Comparison of ENCODE assay signal across 28 mouse cellular contexts in genomic region chr17:74173726-74174125, GRCm38 (mm10).
DNase-seq lines count a peak whose midpoint lies in the region; ATAC-seq and TF ChIP-seq lines count a peak whose summit lies in the region.
"Had no signal": no experiment of that assay in that cellular context is flagged by ENCODE, and none has a peak within 500 bp of the region (broad histone marks: within the 10 kb centered on the region; RNA-seq: fewer than 3 reads in every experiment).

No protein-coding gene starts in this region.

- TF ChIP-seq POLR2A in heart, adult 2 months (IDR thresholded peaks at IDR 0.05; ENCODE audit: insufficient read depth, low read depth, low read length): no peak

- H3K79me2 ChIP-seq in heart, adult 2 months (replicated peaks; ENCODE audit: control insufficient read depth, insufficient read depth, low read length): no peaks in the 10 kb centered on the region

- no peak for ATAC-seq in lung, postnatal 0 days
- ATAC-seq: activated CD4-positive, CD25-positive, alpha-beta regulatory T cell, adult 4 months; forebrain, embryonic 14.5 days; forebrain, postnatal 0 days; hindbrain, embryonic 16.5 days; intestine, embryonic 15.5 days had no signal

- no peaks in the 10 kb centered on the region for H3K4me1 ChIP-seq in lung, postnatal 0 days (ENCODE audit: insufficient read depth, low read depth, low read length)
- no peaks in the 10 kb centered on the region for H3K4me1 ChIP-seq in heart, adult 2 months (ENCODE audit: control insufficient read depth, insufficient read depth, low read length)
- H3K4me1 ChIP-seq: embryonic facial prominence, embryonic 12.5 days; embryonic facial prominence, embryonic 15.5 days; heart, embryonic 12.5 days; heart, embryonic 15.5 days; hindbrain, embryonic 10.5 days; hindbrain, embryonic 13.5 days; intestine, embryonic 15.5 days had no signal

- no peaks in the 10 kb centered on the region for H3K27me3 ChIP-seq in lung, postnatal 0 days (replicated peaks; ENCODE audit: insufficient read depth, low read length)
- no peaks in the 10 kb centered on the region for H3K27me3 ChIP-seq in heart, adult 2 months (ENCODE audit: control insufficient read depth, insufficient read depth, low read length)
- H3K27me3 ChIP-seq: embryonic facial prominence, embryonic 12.5 days; embryonic facial prominence, embryonic 15.5 days; heart, embryonic 12.5 days; heart, embryonic 15.5 days; hindbrain, embryonic 13.5 days; intestine, embryonic 15.5 days had no signal

- no peak overlapping the region for H3K27ac ChIP-seq in lung, postnatal 0 days (ENCODE audit: low read length)
- no peak overlapping the region for H3K27ac ChIP-seq in heart, adult 2 months
- H3K27ac ChIP-seq: embryonic facial prominence, embryonic 12.5 days; embryonic facial prominence, embryonic 15.5 days; gastrocnemius, adult 2 months; heart, embryonic 15.5 days; hindbrain, embryonic 10.5 days; hindbrain, embryonic 13.5 days; intestine, embryonic 15.5 days had no signal

- no peaks in the 10 kb centered on the region for H3K36me3 ChIP-seq in lung, postnatal 0 days (ENCODE audit: insufficient read depth, low read length)
- H3K36me3 ChIP-seq in heart, adult 2 months (ENCODE audit: control insufficient read depth, insufficient read depth, low read length): no peaks in the 10 kb centered on the region
- H3K36me3 ChIP-seq: embryonic facial prominence, embryonic 12.5 days; embryonic facial prominence, embryonic 15.5 days; heart, embryonic 15.5 days; hindbrain, embryonic 10.5 days; hindbrain, embryonic 13.5 days; intestine, embryonic 15.5 days had no signal

- DNase-seq in adrenal gland, adult (ENCODE audit: inconsistent age in 2 of 2, low spot score in 1 of 2): peak; percentile 83 to 94
- DNase-seq in adrenal gland, adult 18-20 months (ENCODE audit: low spot score in 2 of 2): no peak
- DNase-seq in cerebellum, postnatal 14 days: peak; percentile 21 to 35
- DNase-seq in cerebellum, postnatal 4 days (ENCODE audit: low spot score in 2 of 2): no peak
- peak; percentile 79 for DNase-seq in adrenal gland, adult 8-10 months
- DNase-seq in adrenal gland, postnatal 25 days: peak; percentile 59
- DNase-seq in lung, postnatal 0 days (ENCODE audit: low spot score): no peak
- DNase-seq in heart, adult 2 months: no peak
- DNase-seq: cerebellum, adult 11-12 months; cerebellum, adult 8-10 months; cerebellum, postnatal 36 days; forebrain, postnatal 0 days; gastrocnemius, adult 2 months; gastrocnemius, postnatal 14 days; heart, adult 11 months; heart, postnatal 10 days; heart, postnatal 36 days; kidney, adult 11 months had no signal

- no peak overlapping the region for H3K4me2 ChIP-seq in lung, postnatal 0 days (replicated peaks; ENCODE audit: low read depth, low read length)
- H3K4me2 ChIP-seq: embryonic facial prominence, embryonic 12.5 days; embryonic facial prominence, embryonic 15.5 days; heart, embryonic 12.5 days; heart, embryonic 15.5 days; hindbrain, embryonic 13.5 days; intestine, embryonic 15.5 days had no signal

- TF ChIP-seq CTCF in lung, postnatal 0 days (IDR thresholded peaks at IDR 0.05): no peak
- no peak for TF ChIP-seq CTCF in heart, adult 2 months (IDR thresholded peaks at IDR 0.05)

- no peak overlapping the region for H3K4me3 ChIP-seq in lung, postnatal 0 days (ENCODE audit: low read depth, low read length)
- H3K4me3 ChIP-seq in heart, adult 2 months: no peak overlapping the region
- H3K4me3 ChIP-seq: embryonic facial prominence, embryonic 12.5 days; embryonic facial prominence, embryonic 15.5 days; gastrocnemius, adult 2 months; heart, embryonic 12.5 days; heart, embryonic 15.5 days; hindbrain, embryonic 10.5 days; hindbrain, embryonic 13.5 days; intestine, embryonic 15.5 days had no signal

- H3K9ac ChIP-seq in lung, postnatal 0 days (replicated peaks; ENCODE audit: low read depth): no peak overlapping the region
- H3K9ac ChIP-seq in heart, adult 2 months (ENCODE audit: low read depth, low read length): no peak overlapping the region
- H3K9ac ChIP-seq: embryonic facial prominence, embryonic 12.5 days; embryonic facial prominence, embryonic 15.5 days; forebrain, postnatal 0 days; heart, embryonic 12.5 days; heart, embryonic 15.5 days; hindbrain, embryonic 13.5 days; intestine, embryonic 15.5 days had no signal

- intact Hi-C loops in heart, adult 2 months (cut with DNase I): no loop called here

- TF ChIP-seq EP300 in lung, postnatal 0 days (IDR thresholded peaks at IDR 0.05): no peak
- no peak for TF ChIP-seq EP300 in heart, adult 2 months (IDR thresholded peaks at IDR 0.05; ENCODE audit: insufficient read depth, low read depth, low read length)

- H3K9me3 ChIP-seq in lung, postnatal 0 days (ENCODE audit: low read length): no peaks in the 10 kb centered on the region
- H3K9me3 ChIP-seq: embryonic facial prominence, embryonic 12.5 days; embryonic facial prominence, embryonic 15.5 days; heart, embryonic 12.5 days; heart, embryonic 15.5 days; hindbrain, embryonic 13.5 days; intestine, embryonic 15.5 days had no signal

Comparison
In these comparisons a context has a peak if more than half of its experiments do, and no peak if none do; other contexts are left out.
1. DNase-seq: peak in adrenal gland, adult (2 of 2), cerebellum, postnatal 14 days (2 of 2), adrenal gland, adult 8-10 months (single experiment) and adrenal gland, postnatal 25 days (single experiment); none in adrenal gland, adult 18-20 months (0 of 2), cerebellum, postnatal 4 days (0 of 2), lung, postnatal 0 days (single experiment) and heart, adult 2 months (0 of 2).